Mouse (Mus musculus): ENCODE data around the gene Mpp4. TPM values are rescaled to one million over a fixed set of nuclear protein-coding genes. Genes with fewer than 3 reads are reported as not detected.

Mpp4 gene
- polyA plus RNA-seq, 1 experiment: 0.93 TPM

Other genes starting within 250 kb of the Mpp4 start
- 27.9 and 28.6 TPM in 2 replicates for gene Trak2, start 190.0 kb downstream of the Mpp4 start, polyA plus RNA-seq (2012; rRNA removed)
- 24.2 and 24.5 TPM in 2 replicates for gene Stradb, start 189.9 kb downstream of the Mpp4 start, polyA plus RNA-seq (2012; rRNA removed)
- 0.12 and 0.36 TPM in 2 replicates for gene C2cd6, start 68.5 kb downstream of the Mpp4 start, polyA plus RNA-seq (2012; rRNA removed)
- gene Tmem237, start 43.0 kb downstream of the Mpp4 start, polyA plus RNA-seq (2012; rRNA removed): 6.3 and 6.9 TPM in 2 replicates
- gene Als2, start 73.8 kb upstream of the Mpp4 start, polyA plus RNA-seq (2012; rRNA removed): 5.6 and 6.0 TPM in 2 replicates
- 0.11 and 0.15 TPM in 2 replicates for gene Cdk15, start 93.5 kb upstream of the Mpp4 start, polyA plus RNA-seq (2012; rRNA removed)